22 mouse cellular contexts compared by ENCODE assay signal in the genomic region with DNA sequence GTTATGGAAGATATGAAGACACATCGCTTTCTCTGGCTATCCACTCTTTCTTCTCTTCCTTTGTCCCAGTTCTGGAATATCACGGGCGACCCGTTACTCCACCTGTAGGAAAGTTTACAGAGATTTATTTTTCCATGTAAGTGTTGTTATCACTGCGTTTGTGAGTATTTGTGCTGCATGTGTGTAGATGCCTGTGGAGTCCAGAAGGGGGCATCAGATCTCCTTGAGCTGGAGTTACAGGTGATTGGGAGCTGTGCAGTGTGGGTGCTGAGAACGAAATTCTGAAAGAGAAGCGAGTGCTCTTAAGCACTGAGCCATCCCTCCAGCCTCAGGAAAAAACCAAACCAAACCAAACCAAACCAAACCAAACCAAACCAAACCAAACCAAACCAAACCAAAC.
DNase-seq lines count a peak whose midpoint lies in the region; TF ChIP-seq lines count a peak whose summit lies in the region.
"Had no signal": no experiment of that assay in that cellular context is flagged by ENCODE, and none has a peak within 500 bp of the region (broad histone marks: within the 10 kb centered on the region; RNA-seq: fewer than 3 reads in every experiment).

No protein-coding gene starts in this region.

- H3K4me3 ChIP-seq in gastrocnemius, adult 2 months: no peak overlapping the region
- H3K4me3 ChIP-seq in layer of hippocampus, adult 2 months: no peak overlapping the region
- H3K4me3 ChIP-seq in E14TG2a.4 (replicated peaks; ENCODE audit: low read length): no peak overlapping the region
- H3K4me3 ChIP-seq: forebrain, embryonic 10.5 days; heart, embryonic 10.5 days; limb, embryonic 15.5 days; midbrain, embryonic 12.5 days had no signal

- peaks cover 10% of the 10 kb centered on the region for H3K4me1 ChIP-seq in E14TG2a.4 (replicated peaks; ENCODE audit: low read depth, low read length)
- H3K4me1 ChIP-seq: heart, embryonic 10.5 days; midbrain, embryonic 12.5 days had no signal

- intact Hi-C loops in gastrocnemius, adult 2 months (cut with DNase I): no loop called here
- intact Hi-C loops in left cerebral cortex, postnatal 36 days (cut with DNase I): loop anchor here (5.0 kb wide), 1 partner anchor 541 kb away; no protein-coding TSS in a partner anchor
- intact Hi-C loops in left cerebral cortex, postnatal 4 days (cut with DNase I): no loop called here

- no peaks in the 10 kb centered on the region for H3K9me3 ChIP-seq in E14TG2a.4 (ENCODE audit: low read length)
- H3K9me3 ChIP-seq: forebrain, embryonic 10.5 days; heart, embryonic 10.5 days; limb, embryonic 15.5 days; midbrain, embryonic 12.5 days had no signal

- TF ChIP-seq CTCF in gastrocnemius, adult 2 months (IDR thresholded peaks at IDR 0.05): peak; percentile 13; the same call in 1 of the 2 replicates
- peak; percentile 29 for TF ChIP-seq CTCF in layer of hippocampus, adult 2 months (conservative IDR thresholded peaks at IDR 0.05)
- peak; percentile 74 for TF ChIP-seq CTCF in E14TG2a.4 (conservative IDR thresholded peaks at IDR 0.05; ENCODE audit: low read length)

- H3K36me3 ChIP-seq in E14TG2a.4 (ENCODE audit: insufficient read depth, low read length): no peaks in the 10 kb centered on the region
- H3K36me3 ChIP-seq: forebrain, embryonic 10.5 days; limb, embryonic 15.5 days; midbrain, embryonic 12.5 days had no signal

- H3K27me3 ChIP-seq in E14TG2a.4 (ENCODE audit: insufficient read depth, low read length): no peaks in the 10 kb centered on the region
- H3K27me3 ChIP-seq: limb, embryonic 15.5 days; midbrain, embryonic 12.5 days had no signal

- DNase-seq in gastrocnemius, adult 2 months: no peak
- no peak for DNase-seq in gastrocnemius, postnatal 4 days (ENCODE audit: low spot score in 2 of 2)
- DNase-seq in layer of hippocampus, adult 2 months (ENCODE audit: low spot score in 2 of 2): no peak
- no peak for DNase-seq in layer of hippocampus, postnatal 14 days (ENCODE audit: low spot score in 2 of 2)
- DNase-seq in R1 (ENCODE audit: low read depth, low spot score): peak; percentile 64
- no peak for DNase-seq in left cerebral cortex, postnatal 36 days (ENCODE audit: low spot score in 2 of 2)
- no peak for DNase-seq in left cerebral cortex, postnatal 4 days
- DNase-seq: adrenal gland, adult 2 months; cerebellum, adult 18-20 months; cerebellum, postnatal 14 days; gastrocnemius, postnatal 25 days; kidney, adult 11 months; kidney, postnatal 14 days; lung, adult 18-20 months; right cerebral cortex, postnatal 25 days; spleen, adult 18-20 months; thymus, postnatal 14 days had no signal

- no peak overlapping the region for H3K27ac ChIP-seq in gastrocnemius, adult 2 months
- no peak overlapping the region for H3K27ac ChIP-seq in layer of hippocampus, adult 2 months
- H3K27ac ChIP-seq: forebrain, embryonic 10.5 days; heart, embryonic 10.5 days; limb, embryonic 15.5 days; midbrain, embryonic 12.5 days had no signal

Comparison
In these comparisons a context has a peak if more than half of its experiments do, and no peak if none do; other contexts are left out.
1. CTCF ChIP-seq: peak in every context shown above with its lines; median percentile 74 in E14TG2a.4; 29 in layer of hippocampus, adult 2 months; 13 in gastrocnemius, adult 2 months.